Mouse (Mus musculus): ENCODE measurements around the gene Nanos1. TPM values are rescaled to one million over a fixed set of nuclear protein-coding genes. Genes with fewer than 3 reads are reported as not detected.

Nanos1 gene
- polyA plus RNA-seq, 1 experiment from 2014 or later = 0.78 TPM

DNA sequence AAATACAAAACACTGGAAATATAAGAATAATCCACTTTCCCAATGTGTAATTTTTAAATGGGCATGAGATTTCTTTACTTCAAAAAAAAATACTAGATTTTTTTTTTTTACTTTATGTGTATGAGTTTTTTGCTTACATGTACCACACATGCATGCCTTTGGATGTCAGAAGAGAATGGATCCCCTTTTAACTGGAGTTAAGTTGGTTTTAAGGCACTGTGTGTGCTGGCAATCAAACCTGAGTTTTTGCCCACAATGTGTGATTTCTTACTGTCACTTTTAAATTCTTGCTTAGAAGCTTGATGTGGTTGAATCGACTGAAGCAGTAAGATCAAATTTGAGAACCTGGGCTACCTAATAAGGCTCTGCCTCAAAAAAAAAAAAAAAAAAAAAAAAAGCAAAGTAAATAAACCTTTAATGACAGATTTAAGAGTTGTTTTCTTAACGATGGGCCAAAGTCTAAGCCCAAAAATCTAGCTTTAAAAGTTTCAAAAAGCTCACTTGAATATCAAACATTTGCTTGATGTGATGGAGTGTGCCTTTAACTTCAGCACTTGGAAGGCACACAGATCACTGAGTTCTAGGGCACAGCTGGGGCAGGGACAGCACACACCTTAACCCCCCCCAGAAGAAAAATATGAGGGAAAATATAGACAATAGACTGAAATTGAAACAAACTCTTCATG lies 31.8 kb downstream of the Nanos1 start:
- Histone ChIP-seq H3K27ac (ENCODE audit: low read length) (no peak overlapping the region), H3K4me3 (ENCODE audit: low read length) (no peak overlapping the region)
- no peak for ATAC-seq

GRCm38 (mm10) chr19:60788214-60788960 lies 32.6 kb downstream of the Nanos1 start:
- no peak for ATAC-seq
- peaks cover 3% of the 10 kb centered on the region; the same call in 1 of the 2 replicates for H3K4me1 ChIP-seq (ENCODE audit: control insufficient read depth, insufficient read depth, low read length)
- peak overlapping the region; percentile 80 for H3K4me2 ChIP-seq (ENCODE audit: low read depth, low read length)
- WGBS = 36% methylated on average over 6 of the region's 6 CpGs
- peak overlapping the region; percentile 54; the same call in 1 of the 2 replicates for H3K9ac ChIP-seq (ENCODE audit: low read depth, low read length)
- H3K36me3 ChIP-seq (ENCODE audit: control insufficient read depth, insufficient read depth, low read length) = no peaks in the 10 kb centered on the region
- H3K27ac ChIP-seq (ENCODE audit: low read length) = no peak overlapping the region
- H3K9me3 ChIP-seq (ENCODE audit: control insufficient read depth, low read length) = no peaks in the 10 kb centered on the region
- H3K27me3 ChIP-seq (replicated peaks; ENCODE audit: control insufficient read depth, insufficient read depth, low read length) = no peaks in the 10 kb centered on the region
- H3K4me3 ChIP-seq (ENCODE audit: low read length) = peak overlapping the region; percentile 44

More for the DNA sequence above, 31.8 kb downstream of the Nanos1 start:
- Histone ChIP-seq H3K27me3 (replicated peaks; ENCODE audit: control insufficient read depth, insufficient read depth, low read length) (no peaks in the 10 kb centered on the region), H3K36me3 (ENCODE audit: control insufficient read depth, insufficient read depth, low read length) (no peaks in the 10 kb centered on the region), H3K9me3 (ENCODE audit: control insufficient read depth, low read length) (no peaks in the 10 kb centered on the region), H3K4me2 (ENCODE audit: low read depth, low read length) (peak overlapping the region; percentile 26; the same call in 1 of the 2 replicates), H3K9ac (ENCODE audit: low read depth, low read length) (no peak overlapping the region), H3K4me1 (ENCODE audit: control insufficient read depth, insufficient read depth, low read length) (peaks cover 3% of the 10 kb centered on the region; the same call in 1 of the 2 replicates)
- 35% methylated on average over 2 of the region's 2 CpGs for WGBS

- Histone ChIP-seq H3K36me3 (ENCODE audit: control insufficient read depth, insufficient read depth, low read length) (no peaks in the 10 kb centered on the region), H3K27ac (ENCODE audit: low read length) (peak overlapping the region; percentile 99), H3K4me3 (ENCODE audit: low read length) (peak overlapping the region; percentile 99), H3K9ac (ENCODE audit: low read depth, low read length) (peak overlapping the region; percentile 100), H3K4me1 (ENCODE audit: control insufficient read depth, insufficient read depth, low read length) (peaks cover 3% of the 10 kb centered on the region; the same call in 1 of the 2 replicates), H3K27me3 (replicated peaks; ENCODE audit: control insufficient read depth, insufficient read depth, low read length) (no peaks in the 10 kb centered on the region), H3K4me2 (ENCODE audit: low read depth, low read length) (peak overlapping the region; percentile 59), H3K9me3 (ENCODE audit: control insufficient read depth, low read length) (no peaks in the 10 kb centered on the region)
- no peak for ATAC-seq
- under 1% methylated on average over 7 of the region's 7 CpGs for WGBS
Observed at GRCm38 (mm10) chr19:60789452-60789851, 33.7 kb downstream of the Nanos1 start.

GRCm38 (mm10) chr19:60789919-60790506 lies 34.2 kb downstream of the Nanos1 start:
- Histone ChIP-seq H3K4me1 (ENCODE audit: control insufficient read depth, insufficient read depth, low read length) (peaks cover 3% of the 10 kb centered on the region; the same call in 1 of the 2 replicates), H3K9ac (ENCODE audit: low read depth, low read length) (peak overlapping the region; percentile 100), H3K27me3 (replicated peaks; ENCODE audit: control insufficient read depth, insufficient read depth, low read length) (no peaks in the 10 kb centered on the region), H3K36me3 (ENCODE audit: control insufficient read depth, insufficient read depth, low read length) (no peaks in the 10 kb centered on the region), H3K27ac (ENCODE audit: low read length) (peak overlapping the region; percentile 99), H3K4me3 (ENCODE audit: low read length) (peak overlapping the region; percentile 99), H3K9me3 (ENCODE audit: control insufficient read depth, low read length) (no peaks in the 10 kb centered on the region), H3K4me2 (ENCODE audit: low read depth, low read length) (peak overlapping the region; percentile 59)
- 0% methylated on average over 60 of the region's 60 CpGs for WGBS
- peak; percentile 61 for ATAC-seq

DNA sequence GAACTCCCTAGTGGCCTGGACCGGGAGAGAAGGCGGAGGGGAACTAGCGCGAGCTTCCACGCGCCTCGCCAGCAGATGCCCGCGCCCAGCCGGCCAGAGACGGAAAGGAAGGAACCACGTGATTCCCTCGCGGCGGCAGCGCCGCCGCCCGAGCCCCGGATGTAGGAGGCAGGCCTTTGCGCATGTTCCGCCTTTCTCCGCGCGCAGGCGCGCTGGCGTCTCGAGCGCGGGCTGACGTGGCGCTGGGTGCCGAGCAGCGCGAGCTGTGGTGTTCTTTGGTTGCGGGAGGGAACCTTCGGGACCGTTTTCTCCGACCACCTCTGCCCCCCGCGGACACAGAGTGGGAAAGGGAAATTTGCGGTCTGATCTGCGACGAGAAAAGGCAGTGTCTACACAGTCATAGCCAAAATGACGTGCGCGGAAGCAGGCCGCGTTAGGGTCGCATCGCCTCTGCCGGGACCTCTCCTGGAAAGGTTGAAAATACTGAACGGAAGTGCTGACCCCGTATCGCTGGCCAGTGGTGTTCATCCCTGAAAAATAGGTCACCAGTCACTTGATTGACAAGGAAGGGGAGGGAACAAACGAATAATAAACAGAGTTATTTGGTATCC lies 34.9 kb downstream of the Nanos1 start, which contains the start of gene Eif3a:
Eif3a (minus strand) TSS at position 108 of the 611 bp plus-strand sequence.
- Histone ChIP-seq H3K4me1 (ENCODE audit: control insufficient read depth, insufficient read depth, low read length) (peaks cover 3% of the 10 kb centered on the region; the same call in 1 of the 2 replicates), H3K27me3 (replicated peaks; ENCODE audit: control insufficient read depth, insufficient read depth, low read length) (no peaks in the 10 kb centered on the region), H3K9me3 (ENCODE audit: control insufficient read depth, low read length) (no peaks in the 10 kb centered on the region), H3K36me3 (ENCODE audit: control insufficient read depth, insufficient read depth, low read length) (no peaks in the 10 kb centered on the region), H3K4me2 (ENCODE audit: low read depth, low read length) (peak within 1 kb of the TSS; percentile 59), H3K9ac (ENCODE audit: low read depth, low read length) (peak within 1 kb of the TSS; percentile 100), H3K4me3 (ENCODE audit: low read length) (peak within 1 kb of the TSS; percentile 99), H3K27ac (ENCODE audit: low read length) (peak within 1 kb of the TSS; percentile 99)
- WGBS = under 1% methylated on average over 56 of the region's 57 CpGs
- ATAC-seq = peak; percentile 95

DNA sequence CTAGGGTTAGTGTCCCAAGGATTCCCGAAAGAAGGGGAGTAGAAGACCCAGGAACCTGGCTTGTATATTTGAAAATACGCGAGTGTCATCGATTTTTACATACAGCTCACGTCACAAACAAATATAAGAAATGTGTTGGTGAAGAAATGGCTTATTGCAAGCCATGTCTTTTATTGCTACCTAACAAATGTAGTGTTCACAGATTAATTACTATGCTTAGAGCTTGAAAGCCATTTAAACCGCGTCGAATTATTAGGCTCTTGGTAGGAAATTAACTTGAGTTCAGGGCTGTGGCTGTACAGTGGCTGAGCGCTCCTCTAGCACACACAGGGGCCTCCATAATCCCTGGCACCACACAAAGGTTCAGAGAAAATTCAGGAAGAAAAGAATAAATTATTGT lies 35.4 kb downstream of the Nanos1 start:
- ATAC-seq = peak; percentile 19; the same call in 1 of the 2 replicates
- peak overlapping the region; percentile 99 for H3K27ac ChIP-seq (ENCODE audit: low read length)
- H3K4me3 ChIP-seq (ENCODE audit: low read length) = peak overlapping the region; percentile 99
- no peaks in the 10 kb centered on the region for H3K27me3 ChIP-seq (replicated peaks; ENCODE audit: control insufficient read depth, insufficient read depth, low read length)
- H3K4me1 ChIP-seq (ENCODE audit: control insufficient read depth, insufficient read depth, low read length) = peaks cover 3% of the 10 kb centered on the region; the same call in 1 of the 2 replicates
- H3K4me2 ChIP-seq (ENCODE audit: low read depth, low read length) = peak overlapping the region; percentile 46
- no peaks in the 10 kb centered on the region for H3K9me3 ChIP-seq (ENCODE audit: control insufficient read depth, low read length)
- WGBS = 13% methylated on average over 9 of the region's 9 CpGs
- H3K9ac ChIP-seq (ENCODE audit: low read depth, low read length) = peak overlapping the region; percentile 100
- no peaks in the 10 kb centered on the region for H3K36me3 ChIP-seq (ENCODE audit: control insufficient read depth, insufficient read depth, low read length)

GRCm38 (mm10) chr19:60793170-60793707 lies 37.5 kb downstream of the Nanos1 start:
- WGBS = 81% methylated on average over 2 of the region's 2 CpGs
- Histone ChIP-seq H3K36me3 (ENCODE audit: control insufficient read depth, insufficient read depth, low read length) (no peaks in the 10 kb centered on the region), H3K4me1 (ENCODE audit: control insufficient read depth, insufficient read depth, low read length) (no peaks in the 10 kb centered on the region; the same call in 1 of the 2 replicates), H3K27ac (ENCODE audit: low read length) (no peak overlapping the region), H3K4me2 (ENCODE audit: low read depth, low read length) (no peak overlapping the region), H3K27me3 (replicated peaks; ENCODE audit: control insufficient read depth, insufficient read depth, low read length) (no peaks in the 10 kb centered on the region), H3K9ac (ENCODE audit: low read depth, low read length) (no peak overlapping the region), H3K4me3 (ENCODE audit: low read length) (no peak overlapping the region), H3K9me3 (ENCODE audit: control insufficient read depth, low read length) (no peaks in the 10 kb centered on the region)
- ATAC-seq = no peak

- Histone ChIP-seq H3K4me1 (ENCODE audit: control insufficient read depth, insufficient read depth, low read length) (no peaks in the 10 kb centered on the region), H3K27me3 (replicated peaks; ENCODE audit: control insufficient read depth, insufficient read depth, low read length) (no peaks in the 10 kb centered on the region), H3K4me3 (ENCODE audit: low read length) (no peak overlapping the region), H3K9ac (ENCODE audit: low read depth, low read length) (no peak overlapping the region), H3K36me3 (ENCODE audit: control insufficient read depth, insufficient read depth, low read length) (no peaks in the 10 kb centered on the region), H3K9me3 (ENCODE audit: control insufficient read depth, low read length) (no peaks in the 10 kb centered on the region), H3K4me2 (ENCODE audit: low read depth, low read length) (no peak overlapping the region), H3K27ac (ENCODE audit: low read length) (no peak overlapping the region)
- 86% methylated on average over 2 of the region's 2 CpGs for WGBS
- ATAC-seq = no peak
Observed at GRCm38 (mm10) chr19:60795244-60795643, 39.5 kb downstream of the Nanos1 start.

Data from intestine, embryonic 16.5 days (tissue).